Mouse (Mus musculus): ENCODE data around the gene Fancc. TPM values are rescaled to one million over a fixed set of nuclear protein-coding genes. Genes with fewer than 3 reads are reported as not detected.

Gene Fancc
- polyA plus RNA-seq, 1 experiment from 2014 or later: 25.9 TPM

GRCm38 (mm10) chr13:63423060-63423459 lies 74.0 kb downstream of the Fancc start:
- ATAC-seq (ENCODE audit: insufficient read depth) (no peak), DNase-seq (no peak)
- Histone ChIP-seq H3K9ac (no peak overlapping the region), H3K4me3 (ENCODE audit: low read depth, low read length) (no peak overlapping the region), H3K4me2 (no peak overlapping the region), H3K36me3 (ENCODE audit: insufficient read depth) (no peaks in the 10 kb centered on the region), H3K9me3 (ENCODE audit: low read depth, low read length) (no peaks in the 10 kb centered on the region), H3K4me1 (ENCODE audit: insufficient read depth) (no peaks in the 10 kb centered on the region), H3K27me3 (ENCODE audit: insufficient read depth, low read length) (no peaks in the 10 kb centered on the region), H3K27ac (ENCODE audit: low read depth) (no peak overlapping the region)
- no peak for TF ChIP-seq CTCF (IDR thresholded peaks at IDR 0.05; ENCODE audit: low read depth)
- WGBS: 93% methylated on average over 2 of the region's 2 CpGs

- H3K36me3 ChIP-seq (ENCODE audit: insufficient read depth): no peaks in the 10 kb centered on the region
- no peaks in the 10 kb centered on the region for H3K9me3 ChIP-seq (ENCODE audit: low read depth, low read length)
- no peak overlapping the region for H3K4me3 ChIP-seq (ENCODE audit: low read depth, low read length)
- TF ChIP-seq CTCF (IDR thresholded peaks at IDR 0.05; ENCODE audit: low read depth): no peak
- no peak overlapping the region for H3K4me2 ChIP-seq
- DNase-seq (no peak), ATAC-seq (ENCODE audit: insufficient read depth) (no peak)
- H3K4me1 ChIP-seq (ENCODE audit: insufficient read depth): no peaks in the 10 kb centered on the region
- H3K27ac ChIP-seq (ENCODE audit: low read depth): no peak overlapping the region
- H3K27me3 ChIP-seq (ENCODE audit: insufficient read depth, low read length): no peaks in the 10 kb centered on the region
- no peak overlapping the region for H3K9ac ChIP-seq
Observed at GRCm38 (mm10) chr13:63421225-63421624, 75.9 kb downstream of the Fancc start.

GRCm38 (mm10) chr13:63418148-63418547 lies 78.9 kb downstream of the Fancc start:
- no peaks in the 10 kb centered on the region for H3K27me3 ChIP-seq (ENCODE audit: insufficient read depth, low read length)
- WGBS: 72% methylated on average over 2 of the region's 2 CpGs
- no peaks in the 10 kb centered on the region for H3K4me1 ChIP-seq (ENCODE audit: insufficient read depth)
- no peak overlapping the region for H3K27ac ChIP-seq (ENCODE audit: low read depth)
- no peak overlapping the region for H3K4me3 ChIP-seq (ENCODE audit: low read depth, low read length)
- TF ChIP-seq CTCF (IDR thresholded peaks at IDR 0.05; ENCODE audit: low read depth): no peak
- H3K9me3 ChIP-seq (ENCODE audit: low read depth, low read length): no peaks in the 10 kb centered on the region
- H3K36me3 ChIP-seq (ENCODE audit: insufficient read depth): no peaks in the 10 kb centered on the region
- no peak for DNase-seq
- no peak for ATAC-seq (ENCODE audit: insufficient read depth)
- H3K4me2 ChIP-seq: no peak overlapping the region
- H3K9ac ChIP-seq: no peak overlapping the region

GRCm38 (mm10) chr13:63416824-63417223 lies 80.3 kb downstream of the Fancc start:
- WGBS: 19% methylated on average over 3 of the region's 3 CpGs
- Histone ChIP-seq H3K4me3 (ENCODE audit: low read depth, low read length) (no peak overlapping the region), H3K27me3 (ENCODE audit: insufficient read depth, low read length) (no peaks in the 10 kb centered on the region), H3K4me2 (no peak overlapping the region), H3K36me3 (ENCODE audit: insufficient read depth) (no peaks in the 10 kb centered on the region), H3K9me3 (ENCODE audit: low read depth, low read length) (no peaks in the 10 kb centered on the region), H3K9ac (no peak overlapping the region), H3K4me1 (ENCODE audit: insufficient read depth) (no peaks in the 10 kb centered on the region), H3K27ac (ENCODE audit: low read depth) (no peak overlapping the region)
- no peak for TF ChIP-seq CTCF (IDR thresholded peaks at IDR 0.05; ENCODE audit: low read depth)
- ATAC-seq (ENCODE audit: insufficient read depth) (peak; percentile 63; the same call in 1 of the 2 replicates), DNase-seq (no peak)

- no peaks in the 10 kb centered on the region for H3K9me3 ChIP-seq (ENCODE audit: low read depth, low read length)
- DNase-seq (no peak), ATAC-seq (ENCODE audit: insufficient read depth) (no peak)
- no peak overlapping the region for H3K4me2 ChIP-seq
- no peak for TF ChIP-seq CTCF (IDR thresholded peaks at IDR 0.05; ENCODE audit: low read depth)
- no peaks in the 10 kb centered on the region for H3K36me3 ChIP-seq (ENCODE audit: insufficient read depth)
- no peak overlapping the region for H3K9ac ChIP-seq
- no peaks in the 10 kb centered on the region for H3K4me1 ChIP-seq (ENCODE audit: insufficient read depth)
- no peak overlapping the region for H3K27ac ChIP-seq (ENCODE audit: low read depth)
- WGBS: 92% methylated on average over 4 of the region's 4 CpGs
- H3K27me3 ChIP-seq (ENCODE audit: insufficient read depth, low read length): no peaks in the 10 kb centered on the region
- H3K4me3 ChIP-seq (ENCODE audit: low read depth, low read length): no peak overlapping the region
Observed at GRCm38 (mm10) chr13:63412662-63413061, 84.4 kb downstream of the Fancc start.

- peak; percentile 4; the same call in 1 of the 2 replicates for TF ChIP-seq CTCF (IDR thresholded peaks at IDR 0.05; ENCODE audit: low read depth)
- Histone ChIP-seq H3K27me3 (ENCODE audit: insufficient read depth, low read length) (no peaks in the 10 kb centered on the region), H3K27ac (ENCODE audit: low read depth) (0 out of 2 replicates have a peak overlapping the region, but pooled peaks have one; percentile 26), H3K4me1 (ENCODE audit: insufficient read depth) (no peaks in the 10 kb centered on the region), H3K9ac (no peak overlapping the region), H3K4me2 (no peak overlapping the region), H3K36me3 (ENCODE audit: insufficient read depth) (no peaks in the 10 kb centered on the region), H3K9me3 (ENCODE audit: low read depth, low read length) (no peaks in the 10 kb centered on the region), H3K4me3 (ENCODE audit: low read depth, low read length) (no peak overlapping the region)
- 33% methylated on average over 4 of the region's 4 CpGs for WGBS
- ATAC-seq (ENCODE audit: insufficient read depth): no peak
- peak; percentile 24 for DNase-seq
Observed at GRCm38 (mm10) chr13:63411310-63412022, 85.6 kb downstream of the Fancc start.

GRCm38 (mm10) chr13:63410578-63411298 lies 86.3 kb downstream of the Fancc start:
- H3K4me1 ChIP-seq (ENCODE audit: insufficient read depth): no peaks in the 10 kb centered on the region
- no peak for TF ChIP-seq CTCF (IDR thresholded peaks at IDR 0.05; ENCODE audit: low read depth)
- ATAC-seq (ENCODE audit: insufficient read depth) (no peak), DNase-seq (peak; percentile 23)
- no peak overlapping the region for H3K4me2 ChIP-seq
- H3K9ac ChIP-seq: no peak overlapping the region
- 38% methylated on average over 9 of the region's 9 CpGs for WGBS
- H3K9me3 ChIP-seq (ENCODE audit: low read depth, low read length): no peaks in the 10 kb centered on the region
- no peaks in the 10 kb centered on the region for H3K27me3 ChIP-seq (ENCODE audit: insufficient read depth, low read length)
- 0 out of 2 replicates have a peak overlapping the region, but pooled peaks have one; percentile 26 for H3K27ac ChIP-seq (ENCODE audit: low read depth)
- no peaks in the 10 kb centered on the region for H3K36me3 ChIP-seq (ENCODE audit: insufficient read depth)
- H3K4me3 ChIP-seq (ENCODE audit: low read depth, low read length): no peak overlapping the region
